Mouse (Mus musculus): ENCODE measurements around the gene Mr1. TPM values are rescaled to one million over a fixed set of nuclear protein-coding genes. Genes with fewer than 3 reads are reported as not detected.

Mr1 gene
- total RNA-seq, 1 experiment from 2014 or later: 22.7 TPM

DNA sequence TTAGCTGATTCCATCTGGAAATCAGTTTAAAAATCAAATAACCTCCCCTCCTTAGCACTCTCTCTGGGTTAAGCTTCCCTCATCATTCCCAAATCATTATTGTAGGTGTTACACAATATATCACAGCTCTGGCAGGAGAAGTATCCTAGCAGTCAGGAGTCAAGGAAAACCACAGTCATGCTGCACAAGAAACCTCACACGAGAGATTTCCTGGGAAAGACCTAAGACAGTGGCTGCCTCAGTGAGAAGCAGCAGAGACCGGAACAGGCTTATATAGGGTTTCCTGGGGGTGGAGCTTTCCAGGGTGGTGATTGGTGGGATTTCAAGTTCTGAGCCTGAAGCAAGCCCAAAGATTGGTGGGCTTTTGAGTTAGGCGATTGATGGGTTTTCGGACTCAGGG lies 58.6 kb downstream of the Mr1 start:
- ATAC-seq (replicated peaks in 1 of 2; ENCODE audit: insufficient read depth in 1 of 2, low FRiP score in 2 of 2, low TSS enrichment in 1 of 2, low read depth in 1 of 2, poor library complexity in 2 of 2, severe bottlenecking in 2 of 2): no peak

DNA sequence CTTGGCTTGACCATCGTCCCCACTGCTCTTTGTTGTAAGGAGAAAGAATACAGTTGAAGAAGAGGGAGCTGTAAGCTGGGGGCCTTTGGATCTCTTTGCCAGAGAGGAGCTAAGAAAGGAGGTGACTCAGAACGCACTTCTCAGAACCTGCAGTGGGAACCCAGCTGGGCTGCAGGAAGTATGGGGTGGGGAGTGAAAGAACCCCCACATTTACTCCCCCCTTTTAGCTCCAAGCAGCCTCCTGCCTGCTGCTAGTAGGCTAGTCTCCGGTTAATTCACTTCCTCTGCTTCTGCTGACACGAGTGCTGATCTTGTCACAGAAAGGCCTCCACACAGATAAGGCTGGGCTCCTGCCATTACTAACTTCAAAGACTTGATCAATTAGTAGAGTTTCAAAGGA lies 59.7 kb downstream of the Mr1 start:
- peak in 1 of 2 experiments; percentile 25; a peak in 1 of 4 replicates for ATAC-seq (replicated peaks in 1 of 2; ENCODE audit: insufficient read depth in 1 of 2, low FRiP score in 2 of 2, low TSS enrichment in 1 of 2, low read depth in 1 of 2, poor library complexity in 2 of 2, severe bottlenecking in 2 of 2)

DNA sequence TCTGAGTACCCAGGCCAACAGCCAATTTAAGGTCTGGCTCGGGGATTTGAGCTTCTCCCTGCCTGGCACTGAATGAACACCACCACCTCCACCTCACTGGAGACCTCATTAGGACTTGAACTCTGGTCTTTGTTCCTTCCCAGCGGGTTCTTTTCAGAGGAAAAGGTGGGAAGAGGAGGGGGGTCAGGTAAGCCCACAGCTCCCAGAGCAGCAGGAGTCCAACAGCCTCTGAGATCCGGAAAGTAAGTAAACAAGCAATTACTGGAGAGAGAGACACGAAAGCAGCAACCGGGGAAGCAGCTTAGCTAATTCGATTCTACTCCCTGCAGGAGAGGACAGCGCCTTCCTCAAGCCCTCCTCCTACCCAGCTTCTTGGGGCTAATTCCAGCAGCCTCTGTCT lies 60.2 kb downstream of the Mr1 start:
- no peak for ATAC-seq (replicated peaks in 1 of 2; ENCODE audit: insufficient read depth in 1 of 2, low FRiP score in 2 of 2, low TSS enrichment in 1 of 2, low read depth in 1 of 2, poor library complexity in 2 of 2, severe bottlenecking in 2 of 2)

DNA sequence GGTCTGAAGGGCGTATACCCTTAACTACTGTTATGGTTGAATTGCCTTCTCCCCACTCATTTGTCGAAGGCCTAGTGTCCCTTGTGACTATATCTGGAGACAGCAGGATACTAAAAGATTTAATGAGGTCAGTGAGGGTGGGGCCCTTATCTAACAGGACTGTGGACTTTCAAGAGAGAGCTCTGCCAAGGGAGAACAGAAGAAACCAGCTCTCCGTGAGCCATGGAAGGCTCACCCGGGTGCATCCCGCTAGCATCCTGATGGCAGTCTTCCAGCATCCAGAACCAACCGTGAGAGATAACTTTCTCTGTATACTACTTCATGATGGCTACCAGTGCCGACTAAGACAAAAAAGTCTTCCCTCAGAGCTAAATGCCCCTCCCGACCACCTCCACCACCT lies 61.8 kb downstream of the Mr1 start:
- no peak for ATAC-seq (replicated peaks in 1 of 2; ENCODE audit: insufficient read depth in 1 of 2, low FRiP score in 2 of 2, low TSS enrichment in 1 of 2, low read depth in 1 of 2, poor library complexity in 2 of 2, severe bottlenecking in 2 of 2)

DNA sequence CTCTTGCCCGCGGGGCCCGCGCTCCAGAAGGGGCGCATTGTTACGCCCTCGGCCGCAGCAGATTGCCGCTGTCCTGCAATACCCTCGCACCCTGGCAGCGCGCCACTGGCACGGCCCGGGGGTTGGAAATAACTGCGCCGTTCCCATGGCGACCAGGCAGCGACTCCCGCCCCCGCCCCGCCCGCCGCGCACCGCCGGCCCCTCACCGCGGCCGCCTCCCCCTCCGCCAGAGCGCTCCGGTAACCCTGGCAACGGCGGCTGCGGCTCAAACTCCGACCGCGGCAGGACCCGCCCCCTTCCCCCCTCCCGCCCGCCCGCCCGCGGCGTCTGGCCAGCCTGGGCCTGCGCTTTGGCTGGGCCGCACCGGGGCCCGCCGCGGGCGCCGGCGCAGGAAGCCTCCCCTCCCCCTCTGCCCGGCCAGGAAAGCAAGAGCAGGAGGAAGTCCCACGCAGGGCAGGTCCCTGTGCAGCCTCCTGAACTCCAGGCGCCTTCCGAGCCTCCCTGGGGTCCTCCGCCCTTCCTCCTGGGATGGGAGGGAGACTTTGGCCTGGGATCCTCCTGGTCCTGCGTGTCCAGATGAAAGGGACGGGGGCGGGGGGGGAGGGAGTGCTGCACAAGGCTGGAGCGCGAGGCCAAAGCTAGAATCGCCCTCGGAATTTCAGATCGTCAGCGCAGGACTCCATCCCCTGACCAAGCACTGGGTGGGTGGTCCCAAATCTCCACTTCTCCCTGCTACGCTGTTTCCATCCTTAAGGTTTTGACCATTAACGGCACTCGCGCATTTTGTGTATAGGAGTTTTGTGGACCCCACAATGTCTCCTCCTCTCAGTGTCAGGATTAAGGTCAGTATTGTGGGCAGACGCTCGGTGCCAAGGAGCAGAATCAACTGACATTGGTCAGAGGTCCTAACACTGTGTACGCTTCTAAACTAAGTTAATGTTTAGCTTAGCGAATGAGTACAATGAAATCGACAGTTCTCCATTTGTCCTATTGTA lies 63.0 kb downstream of the Mr1 start:
- ATAC-seq (replicated peaks in 1 of 2; ENCODE audit: insufficient read depth in 1 of 2, low FRiP score in 2 of 2, low TSS enrichment in 1 of 2, low read depth in 1 of 2, poor library complexity in 2 of 2, severe bottlenecking in 2 of 2): peak; percentile 74

DNA sequence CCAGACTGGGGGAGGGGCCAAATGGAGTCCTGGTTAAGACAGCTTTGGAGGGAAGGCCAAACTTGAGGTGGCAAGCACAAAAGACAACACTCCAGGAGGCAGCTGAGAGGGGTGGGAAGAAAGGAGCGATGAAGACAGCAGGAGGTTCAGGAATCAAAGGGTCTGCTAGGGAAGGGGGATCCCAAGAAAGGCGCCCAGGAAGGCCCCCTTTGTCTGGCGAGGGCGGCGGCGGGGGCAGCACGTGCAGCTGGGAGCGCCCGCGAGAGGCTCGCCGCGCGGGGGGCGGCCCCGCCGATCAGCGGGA lies 63.7 kb downstream of the Mr1 start:
- no peak for ATAC-seq (replicated peaks in 1 of 2; ENCODE audit: insufficient read depth in 1 of 2, low FRiP score in 2 of 2, low TSS enrichment in 1 of 2, low read depth in 1 of 2, poor library complexity in 2 of 2, severe bottlenecking in 2 of 2)

DNA sequence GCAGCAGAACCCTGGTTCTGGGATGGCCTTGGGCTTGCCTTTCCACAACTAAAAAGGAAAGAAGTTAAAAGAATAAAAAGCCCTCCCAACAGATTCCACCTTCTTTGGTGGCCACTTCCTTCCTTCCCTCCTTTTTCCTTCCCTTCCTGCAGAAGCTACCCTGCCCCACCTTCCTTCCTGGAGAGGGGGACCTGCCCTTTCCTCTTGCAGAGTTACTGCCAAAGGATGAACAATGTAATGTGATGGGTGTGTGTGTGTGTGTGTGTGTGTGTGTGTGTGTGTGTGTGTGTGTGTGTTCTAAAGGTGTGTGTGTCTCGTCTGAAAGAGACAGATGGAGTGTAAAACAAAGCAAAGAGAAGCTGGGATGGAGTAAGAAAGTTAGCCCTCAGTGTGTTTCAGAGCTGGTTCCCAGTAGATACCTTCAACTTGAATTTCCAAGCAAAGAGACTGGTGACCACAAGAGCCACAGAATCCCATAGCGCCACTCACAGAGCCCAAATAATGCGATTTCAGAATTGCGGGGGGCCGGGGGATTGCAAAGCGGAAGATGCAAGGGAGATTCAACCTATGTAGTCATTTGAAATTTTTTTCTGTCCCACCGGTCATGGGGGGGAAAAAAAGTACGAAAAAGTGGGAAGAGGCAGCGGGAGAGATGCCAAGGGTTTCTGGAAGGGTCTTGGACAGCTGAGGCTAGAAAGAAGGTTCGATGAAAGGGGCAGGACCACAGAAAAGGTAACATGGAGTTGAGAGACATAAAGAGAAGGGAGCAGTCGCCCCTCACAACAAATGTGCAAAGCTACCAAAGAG lies 64.3 kb downstream of the Mr1 start:
- no peak for ATAC-seq (replicated peaks in 1 of 2; ENCODE audit: insufficient read depth in 1 of 2, low FRiP score in 2 of 2, low TSS enrichment in 1 of 2, low read depth in 1 of 2, poor library complexity in 2 of 2, severe bottlenecking in 2 of 2)

DNA sequence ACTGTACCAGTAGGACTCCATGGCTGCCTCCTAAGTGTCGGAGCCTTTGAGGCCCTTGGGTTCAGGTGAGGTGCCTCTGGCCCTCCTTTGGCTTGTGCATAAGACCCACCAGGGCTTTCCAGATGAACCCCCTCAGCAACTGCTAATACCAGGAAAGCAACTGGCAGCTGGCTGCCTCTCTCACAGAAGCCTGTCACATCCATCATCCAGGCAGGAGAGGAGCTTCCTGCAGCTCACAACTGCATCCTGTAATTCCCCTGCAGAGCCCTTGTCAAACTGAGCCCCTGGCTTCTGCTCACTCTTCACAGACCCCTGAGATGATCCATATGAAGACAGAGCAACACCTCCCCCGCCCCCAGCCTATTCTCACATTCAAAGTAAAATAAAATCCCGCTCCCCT lies 68.9 kb downstream of the Mr1 start:
- no peak for ATAC-seq (replicated peaks in 1 of 2; ENCODE audit: insufficient read depth in 1 of 2, low FRiP score in 2 of 2, low TSS enrichment in 1 of 2, low read depth in 1 of 2, poor library complexity in 2 of 2, severe bottlenecking in 2 of 2)

Other genes with a start within 250 kb of the Mr1 start
- 26.1 and 30.0 TPM in 2 replicates for gene Ier5, start 47.2 kb downstream of the Mr1 start, total RNA-seq (2017)
- 58.4 and 85.5 TPM in 2 replicates for gene Stx6, start 11.9 kb upstream of the Mr1 start, total RNA-seq (2017)
- 2.6 and 6.6 TPM in 2 replicates for gene BC034090, start 97.6 kb upstream of the Mr1 start, total RNA-seq (2017)